Mouse (Mus musculus) heart, adult 8-10 months (tissue): ENCODE measurements around the gene Cd83. TPM values are rescaled to one million over a fixed set of nuclear protein-coding genes. Genes with fewer than 3 reads are reported as not detected.

Experiments used
- DNase-seq: peaks from one replicate; pipeline ENCODE4 v3.0.0; 2022; ENCODE audit warnings: low spot score
- total RNA-seq, 4 experiments: library from RNA; stranded (reverse); gene quantifications; 2 replicates each; pipeline ENCODE4 v1.2.4; 2022

Cd83 gene
- total RNA-seq: 1 to 10 TPM; 1.9 to 2.5 (median 2.2) TPM

DNA sequence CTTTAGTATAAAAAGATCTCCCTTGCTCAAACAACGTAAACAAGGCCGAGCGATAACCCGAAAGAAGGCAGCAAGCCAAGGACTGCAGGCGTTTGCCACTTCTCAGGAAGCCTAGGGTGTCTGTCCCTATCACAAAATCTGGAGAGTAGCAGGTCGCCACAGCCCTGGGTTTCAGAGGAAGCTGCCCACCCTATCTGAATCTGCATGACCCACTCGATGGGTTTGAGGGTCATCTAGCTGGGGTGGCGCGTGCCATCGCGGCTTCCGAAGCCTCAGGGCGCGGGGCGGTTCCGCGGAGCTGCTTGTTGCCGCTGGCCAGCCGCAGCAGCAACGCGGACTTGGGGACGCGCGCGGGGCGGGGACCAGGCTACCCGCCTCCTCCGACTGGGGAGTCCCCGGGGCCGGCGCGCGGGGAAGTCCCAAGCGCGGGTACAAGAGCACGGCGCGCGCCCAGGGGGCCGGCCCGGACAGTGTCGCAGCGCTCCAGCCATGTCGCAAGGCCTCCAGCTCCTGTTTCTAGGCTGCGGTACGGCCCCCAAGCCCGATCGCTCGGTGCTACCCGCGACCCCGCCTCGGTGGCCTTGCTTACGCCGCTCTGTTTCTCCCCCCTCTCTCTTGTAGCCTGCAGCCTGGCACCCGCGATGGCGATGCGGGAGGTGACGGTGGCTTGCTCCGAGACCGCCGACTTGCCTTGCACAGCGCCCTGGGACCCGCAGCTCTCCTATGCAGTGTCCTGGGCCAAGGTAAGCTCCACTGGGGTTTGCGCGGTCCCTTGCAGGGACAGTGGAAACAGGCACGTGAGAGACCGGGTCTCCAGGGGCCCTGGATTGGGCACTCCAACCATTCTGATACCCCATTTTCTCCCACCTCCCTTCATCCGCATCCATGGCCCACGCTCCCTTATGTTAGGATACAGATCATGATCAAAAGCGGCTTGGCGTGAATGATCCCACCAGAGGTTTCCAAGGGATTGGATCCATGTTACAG lies at the start of gene Cd83:
TSS of gene Cd83 (plus strand) at position 51 of the 987 bp plus-strand sequence.
- DNase-seq: peak; percentile 63

DNA sequence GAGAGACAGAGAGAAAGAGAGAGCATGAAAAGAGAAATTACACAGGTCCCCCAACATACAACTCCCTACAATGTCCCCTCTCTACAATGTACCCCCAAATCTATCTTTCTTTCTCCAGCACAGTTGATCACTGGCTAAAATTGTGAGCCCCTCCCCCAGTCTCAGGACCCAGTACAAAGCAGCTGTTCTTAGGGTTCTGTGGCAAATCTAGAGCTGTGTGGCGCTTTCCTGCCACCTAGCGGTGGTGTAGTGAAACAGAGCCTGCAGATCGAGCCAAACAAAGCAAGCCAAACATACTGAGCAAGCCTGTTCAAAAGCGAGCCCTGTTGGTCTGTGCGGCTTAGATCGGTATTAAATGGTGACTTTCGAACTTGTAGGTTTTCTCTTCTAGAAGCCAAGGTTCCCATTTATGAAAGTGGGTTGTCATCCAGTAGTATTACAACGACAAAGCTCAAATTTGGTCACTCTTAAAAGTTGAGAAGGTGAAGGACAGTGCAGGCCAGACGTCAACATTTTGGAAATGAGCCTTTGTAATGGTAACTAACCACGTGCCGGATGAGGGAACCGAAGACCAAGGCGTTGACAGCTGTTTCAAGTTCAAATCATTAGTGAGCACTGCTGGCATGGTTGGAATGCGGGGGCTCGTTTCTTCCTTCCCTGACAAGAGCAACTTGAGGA lies 44.8 kb upstream of the Cd83 start:
- peak; percentile 70 for DNase-seq

GRCm38 (mm10) chr13:43740276-43740608 lies 44.3 kb upstream of the Cd83 start:
- no peak for DNase-seq

DNA sequence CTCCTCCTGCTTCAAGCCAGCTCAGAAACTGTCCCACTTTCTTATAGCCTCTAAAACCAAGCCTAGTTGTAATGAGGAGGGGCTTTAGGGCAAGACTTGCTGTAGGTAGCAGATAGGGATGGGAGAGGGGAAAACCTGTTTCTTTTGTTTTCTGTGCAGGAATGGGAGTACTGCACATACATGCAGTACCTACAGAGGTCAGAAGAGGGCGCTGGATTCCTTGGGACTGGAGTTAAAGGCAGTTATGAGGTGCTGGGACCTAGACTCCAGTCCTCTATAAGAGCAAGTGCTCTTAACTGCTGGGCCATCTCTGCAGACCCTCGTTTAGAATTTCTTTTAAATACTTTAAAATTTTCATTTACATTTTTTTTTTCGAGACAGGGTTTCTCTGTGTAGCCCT lies 41.9 kb upstream of the Cd83 start:
- DNase-seq: no peak

DNA sequence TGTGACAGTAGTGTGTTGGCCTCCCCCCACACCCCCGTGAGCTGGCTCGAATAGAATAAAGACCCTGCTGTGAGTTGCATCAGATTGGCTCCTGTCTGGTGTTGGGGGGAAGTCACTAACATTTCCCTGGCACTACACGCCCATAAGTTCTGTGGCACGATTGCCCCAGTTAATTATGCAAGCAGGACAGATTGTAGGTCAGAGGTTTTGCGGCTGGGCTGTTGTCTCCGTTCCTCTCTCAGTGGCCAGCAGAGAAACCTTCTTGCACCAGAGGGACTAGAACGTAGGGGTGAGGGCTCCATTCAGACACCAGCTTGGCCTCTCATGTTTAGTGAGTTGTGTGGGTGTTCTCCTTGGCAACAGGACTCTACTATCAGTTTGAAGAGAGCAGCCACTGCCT lies 40.3 kb upstream of the Cd83 start:
- DNase-seq: no peak

DNA sequence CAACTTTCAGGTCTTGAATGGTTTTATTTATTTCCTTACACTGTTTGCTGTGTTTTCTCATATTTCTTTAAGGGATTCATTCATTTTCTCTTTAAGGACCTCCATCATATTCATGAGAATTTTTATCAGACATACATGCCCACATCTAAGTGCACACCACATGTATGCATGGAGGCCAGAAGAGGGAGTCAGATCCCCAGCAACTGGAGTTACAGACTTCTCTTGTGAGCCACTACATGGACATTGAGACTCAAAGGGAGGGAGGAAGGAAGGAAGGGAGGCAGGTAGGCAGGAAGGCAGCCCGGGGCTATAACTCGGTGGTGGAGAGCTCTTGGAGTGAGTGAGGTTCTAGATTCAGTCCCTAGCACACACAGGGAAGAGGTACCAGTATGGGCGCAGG lies 34.3 kb upstream of the Cd83 start:
- no peak for DNase-seq

- DNase-seq: no peak
These were observed 33.6 kb upstream of the Cd83 start for GRCm38 (mm10) chr13:43750966-43751365.

DNA sequence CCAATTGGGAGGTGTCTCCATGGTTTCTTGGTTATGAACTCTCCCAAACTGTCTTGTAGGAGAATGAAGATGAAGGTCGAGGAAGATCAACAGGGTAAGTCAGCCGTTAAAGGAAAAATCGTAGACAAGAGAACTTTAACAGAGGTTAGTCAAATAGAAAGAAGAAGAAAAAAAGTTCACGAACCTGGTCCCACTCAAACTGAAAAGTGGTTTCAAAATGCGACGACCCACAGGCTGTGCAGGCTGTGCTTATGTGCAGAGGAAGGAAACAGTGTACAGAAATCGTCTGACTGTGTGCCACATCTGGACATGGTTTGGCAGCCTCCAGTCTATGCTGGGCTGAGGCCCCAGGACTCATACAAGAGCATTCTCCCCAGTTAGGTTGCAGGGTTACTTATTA lies 32.2 kb upstream of the Cd83 start:
- DNase-seq: no peak

- no peak for DNase-seq
These were observed 30.9 kb upstream of the Cd83 start for GRCm38 (mm10) chr13:43753652-43754051.

DNA sequence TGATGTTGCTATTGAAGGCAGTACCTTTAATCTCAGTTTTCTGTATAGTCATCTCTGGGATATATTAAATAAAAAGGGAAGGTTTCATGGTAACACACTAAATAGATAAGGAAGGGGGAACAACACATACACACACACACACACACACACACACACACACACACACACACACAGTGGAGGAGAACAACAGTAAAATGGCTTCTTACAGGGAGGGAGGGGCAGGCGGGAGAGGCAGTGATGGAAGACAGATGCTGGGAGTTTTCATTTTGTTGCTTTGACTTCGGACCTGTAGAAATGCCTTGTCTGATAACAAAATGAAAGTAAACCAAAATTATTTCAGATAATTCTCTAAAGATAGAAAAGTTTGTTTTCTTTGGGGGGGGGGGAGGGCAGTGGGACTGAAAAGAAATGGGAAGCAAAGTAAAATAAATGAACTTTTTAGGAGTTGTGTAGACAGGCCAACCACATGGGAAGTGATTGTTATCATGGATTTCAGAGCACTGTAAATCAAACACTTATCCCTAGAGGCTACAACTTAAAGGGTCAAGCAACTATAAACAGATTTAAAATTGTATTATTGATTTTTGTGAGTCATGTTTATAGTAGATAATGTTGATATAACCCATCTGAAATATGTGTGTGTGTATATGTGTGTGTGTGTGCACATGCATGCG lies 30.0 kb upstream of the Cd83 start:
- DNase-seq: no peak

DNA sequence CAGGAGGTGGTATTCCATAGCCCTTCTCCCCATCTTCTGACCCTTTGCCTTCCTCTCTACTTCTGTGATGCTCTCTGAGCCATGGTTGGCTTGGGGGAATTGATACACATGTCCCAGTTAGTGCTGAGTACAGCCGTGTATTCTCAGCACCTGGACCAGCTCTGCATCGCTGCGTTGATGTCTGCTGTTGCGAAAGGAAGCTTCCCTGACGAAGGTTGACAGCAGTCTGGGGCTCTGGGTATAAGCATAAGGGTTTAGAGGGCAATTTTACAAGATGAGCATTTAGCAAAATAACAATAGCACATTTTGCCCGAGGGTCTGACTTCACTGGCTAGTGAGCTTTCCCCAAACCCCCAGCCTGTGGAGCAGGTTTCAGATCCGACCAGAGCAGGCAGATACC lies 29.0 kb upstream of the Cd83 start:
- no peak for DNase-seq

DNA sequence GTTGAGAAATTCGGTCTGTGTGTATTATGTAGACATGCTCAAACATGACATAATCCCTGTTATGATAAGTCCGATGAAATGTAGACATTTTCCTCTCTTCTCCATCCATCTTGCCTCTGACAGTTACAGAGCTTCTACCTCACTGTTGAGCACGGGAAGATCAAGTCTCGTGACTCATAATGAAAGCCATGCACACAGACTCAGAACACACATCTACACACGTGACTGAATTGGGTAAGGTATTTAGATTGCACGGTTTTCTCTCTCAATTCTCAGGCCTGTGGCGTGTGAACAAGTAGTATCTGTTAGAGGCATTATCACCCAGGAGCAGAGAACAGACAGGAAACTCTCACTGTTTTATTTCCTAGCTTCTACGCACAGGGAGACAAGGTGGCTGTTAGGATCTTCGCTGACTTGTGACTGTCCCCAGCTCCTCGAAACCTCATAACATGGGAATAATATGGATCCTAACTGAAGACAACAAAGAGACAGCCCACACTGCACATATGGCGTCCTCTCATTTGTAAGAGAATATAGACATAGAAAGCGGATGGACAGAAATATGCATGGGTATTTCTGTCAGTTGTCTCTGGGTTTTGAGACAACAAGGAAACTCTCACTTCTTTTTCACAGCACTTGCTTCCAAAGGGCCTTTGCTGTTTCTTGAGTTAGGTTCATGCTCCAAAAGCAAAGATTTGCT lies 23.3 kb upstream of the Cd83 start:
- DNase-seq: no peak

- no peak for DNase-seq
These were observed 21.7 kb upstream of the Cd83 start for GRCm38 (mm10) chr13:43762901-43763300.

DNA sequence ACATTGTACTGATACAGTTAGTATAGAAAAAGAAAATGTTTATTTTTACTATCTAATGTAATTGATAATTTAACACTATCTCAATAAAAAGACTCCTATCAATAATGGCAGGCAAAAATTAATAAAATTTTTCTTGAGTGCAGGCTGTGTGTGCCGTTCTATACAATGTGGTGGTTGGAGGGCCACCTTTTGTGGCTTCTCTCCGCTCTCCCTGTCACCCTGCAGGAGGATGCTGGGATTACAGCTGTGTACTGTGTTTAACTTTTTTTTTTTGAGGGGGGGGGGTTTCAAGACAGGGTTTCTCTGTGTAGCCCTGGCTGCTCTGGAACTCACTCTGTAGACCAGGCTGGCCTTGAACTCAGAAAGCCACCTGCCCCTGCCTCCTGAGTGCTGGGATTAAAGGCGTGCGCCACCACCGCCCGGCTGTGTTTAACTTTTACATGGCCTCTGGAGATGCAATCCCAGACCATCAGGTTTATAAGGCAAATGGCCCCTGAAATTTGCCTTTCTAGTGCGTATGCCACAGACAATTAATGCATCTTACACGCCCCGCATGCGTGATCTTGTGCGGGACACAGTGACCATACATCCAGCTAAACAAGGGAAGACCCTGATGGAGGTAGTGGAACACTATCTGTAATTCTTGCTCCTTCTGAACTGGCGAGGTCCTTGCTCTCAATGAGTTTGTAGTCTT lies 21.1 kb upstream of the Cd83 start:
- DNase-seq: no peak

- DNase-seq: no peak
These were observed 20.5 kb upstream of the Cd83 start for GRCm38 (mm10) chr13:43763995-43764579.

- peak; percentile 55 for DNase-seq
These were observed 19.2 kb upstream of the Cd83 start for GRCm38 (mm10) chr13:43765293-43765814.

DNA sequence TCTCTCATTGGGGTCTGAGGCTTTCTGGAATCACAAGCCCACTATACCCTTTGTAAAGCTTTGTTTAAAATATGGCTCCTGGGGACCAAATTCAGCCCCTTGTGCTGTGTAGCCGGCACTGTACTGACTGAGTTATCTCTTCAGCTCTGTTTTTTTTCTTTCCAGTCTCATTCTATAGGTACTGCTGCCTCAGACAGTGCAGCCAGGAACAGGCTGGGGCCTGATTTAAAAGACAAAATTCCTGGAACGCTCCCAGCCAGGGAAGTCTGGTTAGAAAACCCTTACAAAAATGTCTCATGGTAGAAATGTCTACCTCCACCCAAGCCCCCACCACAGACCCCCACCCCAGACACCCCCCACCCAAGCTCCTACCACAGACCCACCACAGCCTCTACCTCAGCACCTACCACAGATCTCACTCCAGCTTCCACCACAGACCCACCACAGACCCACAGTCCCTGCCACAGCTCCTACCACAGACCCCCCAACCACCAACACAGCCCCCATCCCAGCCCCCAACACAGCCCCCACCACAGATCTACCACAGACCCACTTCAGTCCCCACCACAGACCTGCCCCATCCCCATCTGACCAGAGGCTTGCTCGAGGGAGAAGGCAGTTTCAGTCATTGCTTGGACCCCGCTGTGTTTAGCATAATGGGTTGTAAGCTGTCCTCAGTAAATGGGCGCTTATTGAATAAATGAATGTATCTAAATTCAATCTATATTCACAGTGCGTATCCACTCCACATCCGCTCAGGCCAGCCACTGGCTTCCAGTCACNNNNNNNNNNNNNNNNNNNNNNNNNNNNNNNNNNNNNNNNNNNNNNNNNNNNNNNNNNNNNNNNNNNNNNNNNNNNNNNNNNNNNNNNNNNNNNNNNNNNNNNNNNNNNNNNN lies 17.5 kb upstream of the Cd83 start:
- DNase-seq: no peak

DNA sequence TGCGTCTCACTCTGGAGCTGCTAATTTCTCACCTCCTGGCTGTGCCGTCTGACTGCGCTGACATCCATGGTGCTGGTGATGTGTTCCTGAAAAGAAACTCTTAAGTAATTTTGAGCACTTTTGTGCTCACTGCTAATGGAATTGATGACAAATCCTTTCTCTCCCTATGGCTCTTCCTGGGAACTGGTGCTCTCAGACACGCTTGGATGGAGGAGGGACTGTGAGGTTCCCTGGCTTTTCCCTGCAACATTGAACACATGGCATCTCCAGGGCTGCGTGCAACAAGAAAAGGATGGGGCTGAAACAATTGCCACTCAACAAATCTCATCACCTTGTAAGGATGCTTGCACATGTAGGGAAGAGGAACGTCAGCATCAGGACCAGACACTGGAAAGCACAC lies 11.6 kb upstream of the Cd83 start:
- DNase-seq: no peak

DNA sequence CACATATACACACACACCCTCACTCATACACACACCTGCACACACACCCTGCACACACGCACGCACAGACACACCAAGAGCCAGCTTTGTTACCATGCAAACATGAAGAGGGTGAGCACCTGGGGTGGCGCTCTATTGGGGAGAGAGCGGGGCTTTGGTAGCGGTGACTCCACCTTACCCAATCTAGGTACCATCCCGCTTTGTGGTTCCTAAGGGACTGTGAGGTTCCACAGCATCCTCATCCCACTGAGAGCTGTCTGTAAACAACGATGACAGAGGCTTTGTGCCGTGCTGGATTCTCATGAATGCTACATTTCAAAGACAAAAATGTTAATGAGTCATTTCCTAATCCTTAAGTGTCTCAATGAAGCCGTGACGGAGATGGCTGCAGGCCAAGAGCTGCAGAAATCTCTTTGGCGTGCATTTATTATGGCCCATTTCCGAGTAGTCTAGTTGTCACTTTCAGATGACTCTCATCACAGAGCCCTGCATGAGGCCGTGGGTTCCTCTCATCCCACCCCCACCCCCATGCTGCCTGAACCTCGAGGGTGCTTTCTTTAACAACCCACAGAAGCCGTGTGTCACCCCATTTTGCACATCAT lies 10.5 kb upstream of the Cd83 start:
- DNase-seq: peak; percentile 68
